Mouse (Mus musculus) adrenal gland, postnatal 4 days (tissue): Measurements from ENCODE around the gene Sirt7. TPM values are rescaled to one million over a fixed set of nuclear protein-coding genes. Genes with fewer than 3 reads are reported as not detected.
A peak's percentile ranks its signal among the peaks of the same experiment; 100 is the strongest.

Experiments
- DNase-seq, 2 experiments: peaks; one replicate each; pipeline ENCODE4 v3.0.0; 2021 to 2022; ENCODE audit warnings: low spot score in 2 of 2, mixed read lengths in 2 of 2
- long read RNA-seq, 2 experiments: library from polyadenylated mRNA; stranded (forward); transcript quantifications; one replicate each; pipeline ENCODE4 v2.0.0; 2021
- total RNA-seq, 2 experiments: library from RNA; stranded (reverse); gene quantifications; 2 replicates each; pipeline ENCODE4 v1.2.3; 2021

Gene Sirt7
- 10 to 100 TPM; 49.0 to 58.1 TPM for total RNA-seq
- long read RNA-seq, experiment 1, transcript Sirt7-201 (10 exons, 1,727 nt) = major isoform, 29 of 68 reads
- long read RNA-seq, experiment 1, partial matches to known transcripts = 15 of 68 reads
- long read RNA-seq, experiment 1, other reads (novel, unspliced or antisense) = 21 of 68 reads
- long read RNA-seq, experiment 2, transcript Sirt7-201 (10 exons, 1,727 nt) = major isoform, 42 of 104 reads
- long read RNA-seq, experiment 2, partial matches to known transcripts = 23 of 104 reads
- long read RNA-seq, experiment 2, other reads (novel, unspliced or antisense) = 36 of 104 reads

GRCm38 (mm10) chr11:120625152-120625775, at the start of gene Sirt7:
Gene Sirt7, minus strand, starts transcription at chr11:120625240.
- DNase-seq = no peak

- no peak for DNase-seq
These were observed 48.6 kb upstream of the Sirt7 start for GRCm38 (mm10) chr11:120673594-120674122.

GRCm38 (mm10) chr11:120672687-120673593, 47.9 kb upstream of the Sirt7 start, which contains the start of gene Aspscr1:
Gene Aspscr1, plus strand, starts transcription at chr11:120672973.
- peak; percentile 92 to 94 for DNase-seq

GRCm38 (mm10) chr11:120666617-120667016, 41.6 kb upstream of the Sirt7 start:
- DNase-seq = no peak

- no peak for DNase-seq
These were observed 40.4 kb upstream of the Sirt7 start for GRCm38 (mm10) chr11:120665406-120665805.

- DNase-seq = no peak
These were observed 38.7 kb upstream of the Sirt7 start for GRCm38 (mm10) chr11:120663714-120664113.

- DNase-seq = no peak
These were observed 37.7 kb upstream of the Sirt7 start for GRCm38 (mm10) chr11:120662759-120663158.

GRCm38 (mm10) chr11:120661076-120661460, 36.0 kb upstream of the Sirt7 start, which contains the start of gene Notum:
Gene Notum, minus strand, starts transcription at chr11:120661175.
- no peak for DNase-seq

GRCm38 (mm10) chr11:120660301-120661075, 35.4 kb upstream of the Sirt7 start:
- DNase-seq = no peak

GRCm38 (mm10) chr11:120659509-120660300, 34.7 kb upstream of the Sirt7 start:
- DNase-seq = no peak

- peak; percentile 58 to 83 for DNase-seq
These were observed 33.9 kb upstream of the Sirt7 start for GRCm38 (mm10) chr11:120658876-120659410.

GRCm38 (mm10) chr11:120657301-120657700, 32.3 kb upstream of the Sirt7 start:
- no peak for DNase-seq

- DNase-seq = no peak
These were observed 29.7 kb upstream of the Sirt7 start for GRCm38 (mm10) chr11:120654741-120655140.

- DNase-seq = no peak
These were observed 26.8 kb upstream of the Sirt7 start for GRCm38 (mm10) chr11:120651872-120652271.

- no peak for DNase-seq
These were observed 23.0 kb upstream of the Sirt7 start, which contains the start of gene Myadml2 for GRCm38 (mm10) chr11:120648001-120648476. Gene Myadml2, minus strand, starts transcription at chr11:120648158.

GRCm38 (mm10) chr11:120647047-120647830, 22.2 kb upstream of the Sirt7 start:
- no peak for DNase-seq

- peak; percentile 85 to 91 for DNase-seq
These were observed 18.6 kb upstream of the Sirt7 start, which contains the start of gene Pycr1 for GRCm38 (mm10) chr11:120643601-120643987. Gene Pycr1, minus strand, starts transcription at chr11:120643769.

- no peak for DNase-seq
These were observed 18.0 kb upstream of the Sirt7 start for GRCm38 (mm10) chr11:120642939-120643600.
